Mouse (Mus musculus) telencephalon, adult 2 months (tissue): ENCODE measurements at regions not wholly inside any gene's neighbourhood (a gene's known extent, or its start where the extent isn't known, plus 50 kb on each side); places are given as distances from the start of the nearest gene placed in this dataset.

Source experiments
- DNase-seq: peaks from one replicate; pipeline ENCODE4 v3.0.0-alpha.2; 2011; ENCODE audit warnings: low read depth, low spot score

GRCm38 (mm10) chr12:110078081-110078505, 200.8 kb upstream of the Dio3 start:
- DNase-seq, result no peak

DNA sequence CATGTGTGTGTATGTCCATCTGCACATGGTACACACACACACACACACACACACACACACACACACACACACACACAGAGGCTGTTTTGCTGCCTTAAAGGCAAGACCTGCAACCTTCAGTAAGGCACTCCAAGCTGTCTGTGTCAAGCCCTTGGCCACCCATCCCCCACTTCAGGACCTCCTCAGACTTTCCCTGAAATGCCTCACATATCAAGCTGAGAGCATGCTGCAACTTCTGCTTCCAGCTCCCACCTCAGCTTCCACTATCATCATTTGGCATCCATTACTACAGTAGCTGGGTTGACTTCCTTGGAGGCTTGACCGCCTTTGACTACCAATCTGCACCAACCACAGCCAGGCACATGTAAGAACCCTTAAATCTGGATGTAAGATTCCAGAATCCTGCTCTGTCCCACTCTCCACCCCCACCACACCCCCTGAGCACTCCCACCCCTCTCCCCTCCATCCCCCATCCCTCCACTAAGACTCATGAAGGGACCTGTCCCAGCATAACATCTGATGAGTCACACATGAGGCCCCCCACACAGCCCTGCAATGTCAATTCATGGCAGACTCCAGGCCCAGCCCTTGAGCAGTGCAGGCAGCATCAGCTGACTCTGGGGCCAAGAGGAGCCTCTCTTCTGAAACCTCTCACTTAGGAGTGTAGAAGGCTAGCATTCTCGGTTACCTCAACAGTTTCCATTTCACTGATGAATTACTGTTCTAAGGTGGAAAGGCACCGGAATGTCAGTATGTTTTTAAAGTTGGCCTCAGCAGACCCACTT, 196.8 kb upstream of the Dio3 start:
- DNase-seq, result no peak

GRCm38 (mm10) chr12:110082921-110083320, 195.9 kb upstream of the Dio3 start:
- no peak for DNase-seq

DNA sequence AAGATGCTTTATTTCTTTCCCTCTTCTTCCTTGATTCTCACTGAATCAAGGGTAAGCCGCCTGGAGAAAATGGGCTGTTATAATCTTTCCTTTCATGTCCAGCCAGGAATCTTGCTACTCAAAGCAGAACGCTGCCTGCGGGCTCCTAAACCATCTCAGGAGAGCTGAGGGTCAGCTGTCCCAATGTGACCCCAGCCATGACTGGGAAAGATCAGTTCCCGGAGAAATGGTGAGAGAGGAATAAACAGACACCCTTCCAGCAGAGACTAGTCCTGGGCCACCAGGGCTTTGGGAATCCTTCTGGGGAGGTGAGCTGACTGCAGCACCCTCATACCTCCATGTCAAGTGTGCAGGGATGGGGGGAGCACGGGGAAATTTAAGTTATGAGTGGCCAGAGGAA, 195.4 kb upstream of the Dio3 start:
- no peak for DNase-seq

GRCm38 (mm10) chr12:110086921-110087320, 191.9 kb upstream of the Dio3 start:
- DNase-seq, result no peak

DNA sequence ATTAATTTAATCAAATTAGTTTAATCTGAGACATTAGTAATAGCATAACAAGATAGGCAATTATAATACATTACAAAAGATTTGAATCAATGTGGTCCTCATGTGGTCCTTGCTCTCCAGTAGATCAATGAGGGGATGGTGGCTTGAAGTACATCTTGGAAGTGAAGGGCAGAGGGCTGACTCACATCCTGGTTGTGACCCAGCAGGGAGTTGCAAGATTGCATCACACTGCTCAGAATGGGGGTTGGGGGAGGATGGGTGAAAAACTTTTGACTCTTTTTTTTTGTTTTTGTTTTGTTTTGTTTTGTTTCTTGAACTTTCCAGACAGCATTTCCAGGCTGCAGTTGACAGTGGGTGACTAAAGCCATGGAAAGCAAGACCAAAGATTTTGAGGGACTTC, 191.1 kb upstream of the Dio3 start:
- DNase-seq, result no peak

- DNase-seq, result no peak
Measured at GRCm38 (mm10) chr12:110102186-110102585, 176.7 kb upstream of the Dio3 start.

- DNase-seq, result no peak
Measured at GRCm38 (mm10) chr12:110112051-110112722, 166.7 kb upstream of the Dio3 start.

DNA sequence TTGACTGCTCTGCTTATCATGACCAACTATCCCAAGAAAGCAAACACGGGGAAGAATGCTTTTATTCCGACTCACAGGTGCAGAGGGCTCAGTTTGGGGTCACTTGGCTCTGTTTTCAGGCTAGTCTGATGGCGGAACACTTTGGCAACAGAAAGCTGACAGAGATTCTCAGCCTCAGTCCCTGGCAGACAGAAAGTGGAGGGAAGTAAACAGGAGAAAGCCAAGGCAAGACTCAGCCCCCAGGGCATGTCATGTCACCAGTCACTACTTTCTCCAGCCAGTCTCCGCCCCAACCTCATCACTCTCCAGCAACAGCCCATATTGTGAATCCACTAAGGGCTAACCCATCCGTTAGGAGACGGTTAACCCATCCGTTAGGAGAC, 166.2 kb upstream of the Dio3 start:
- no peak for DNase-seq

DNA sequence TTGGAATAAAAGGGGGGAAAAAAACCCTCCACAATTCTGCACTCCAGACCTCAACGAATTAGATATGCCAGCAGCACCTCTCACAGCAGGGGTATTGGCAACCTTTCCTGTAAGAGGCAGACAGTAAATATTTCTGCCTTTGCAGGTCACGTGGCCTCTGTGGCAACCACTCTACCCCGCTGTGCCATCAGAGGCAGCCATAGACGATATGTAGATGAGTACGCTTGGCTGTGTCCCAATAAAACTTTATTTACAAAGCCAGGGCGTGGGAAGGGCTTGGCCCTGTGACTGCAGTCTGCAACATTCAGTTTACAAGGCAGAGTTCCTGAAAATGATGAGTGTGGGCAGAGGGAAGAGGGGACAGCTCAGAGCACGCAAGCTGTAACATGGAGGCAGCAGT, 158.7 kb upstream of the Dio3 start:
- no peak for DNase-seq

GRCm38 (mm10) chr12:110122976-110123375, 155.9 kb upstream of the Dio3 start:
- DNase-seq, result no peak

GRCm38 (mm10) chr12:110126525-110126924, 152.3 kb upstream of the Dio3 start:
- DNase-seq, result no peak

DNA sequence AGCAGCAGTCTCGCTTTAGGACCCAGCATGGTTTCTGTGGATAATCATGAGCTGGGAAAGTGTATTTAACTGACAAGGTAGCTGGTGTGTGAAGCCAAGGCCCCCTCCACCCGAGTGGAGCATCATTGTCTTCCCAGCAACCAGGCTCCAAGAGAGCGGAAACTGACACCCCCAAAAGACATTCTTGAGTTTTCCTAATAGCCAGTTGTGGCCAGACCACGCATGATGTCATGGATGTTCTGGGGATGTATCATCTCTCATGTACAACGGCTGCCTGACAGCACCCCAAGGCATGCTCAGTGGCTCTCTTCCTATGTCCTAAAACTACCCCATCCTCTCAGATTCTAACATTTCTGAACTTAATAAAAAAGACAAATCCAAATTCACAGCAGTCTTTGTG, 133.5 kb upstream of the Dio3 start:
- no peak for DNase-seq

- DNase-seq, result no peak
Measured at GRCm38 (mm10) chr12:110154225-110154962, 124.5 kb upstream of the Dio3 start.

DNA sequence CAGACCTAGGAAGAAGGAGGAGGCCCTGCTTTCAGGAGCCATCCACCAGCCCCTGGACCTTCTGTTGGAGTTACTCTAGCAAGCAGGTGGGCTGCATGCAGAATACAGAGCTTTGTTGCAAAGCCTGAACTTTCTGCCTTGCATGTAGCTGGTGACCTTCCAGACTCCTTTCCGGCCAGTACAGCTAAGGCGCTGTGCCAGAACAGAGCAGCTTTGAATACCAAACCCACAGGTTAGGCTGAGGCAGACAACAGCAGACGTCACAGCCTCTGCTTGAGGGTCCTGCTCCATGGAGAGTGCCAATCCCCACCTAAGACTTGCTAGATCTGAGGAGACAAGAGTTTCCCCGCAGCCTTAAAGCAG, 123.9 kb upstream of the Dio3 start:
- no peak for DNase-seq

- no peak for DNase-seq
Measured at GRCm38 (mm10) chr12:110156441-110156840, 122.4 kb upstream of the Dio3 start.

GRCm38 (mm10) chr12:110157998-110158747, 120.7 kb upstream of the Dio3 start:
- no peak for DNase-seq

DNA sequence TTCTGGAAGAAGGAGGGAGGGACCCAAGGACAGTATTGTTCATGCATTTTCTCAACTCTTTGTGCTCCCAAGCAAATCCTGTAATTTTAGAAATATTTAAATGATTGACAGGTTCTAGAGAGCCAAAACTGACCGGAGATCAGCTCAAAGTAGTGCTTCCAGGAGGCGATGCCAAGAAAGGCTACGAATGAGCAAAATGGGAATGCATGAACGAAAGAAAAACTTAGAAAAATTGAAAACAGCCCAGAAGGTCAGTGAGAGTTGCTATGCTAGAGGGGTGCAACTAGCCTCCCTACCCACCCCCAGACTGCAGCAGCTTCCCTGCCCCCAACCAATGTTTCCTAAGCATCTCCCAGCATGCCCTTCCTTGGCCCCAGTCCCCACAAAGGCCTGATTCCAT, 117.6 kb upstream of the Dio3 start:
- DNase-seq, result no peak

GRCm38 (mm10) chr12:110165462-110165861, 113.4 kb upstream of the Dio3 start:
- DNase-seq, result no peak

- no peak for DNase-seq
Measured at GRCm38 (mm10) chr12:110168407-110168806, 110.5 kb upstream of the Dio3 start.

GRCm38 (mm10) chr12:110169261-110169660, 109.6 kb upstream of the Dio3 start:
- no peak for DNase-seq

GRCm38 (mm10) chr12:110170496-110170895, 108.4 kb upstream of the Dio3 start:
- no peak for DNase-seq
